Mouse (Mus musculus) hindbrain, embryonic 12.5 days (tissue): ENCODE data around the gene S100a2. TPM values are rescaled to one million over a fixed set of nuclear protein-coding genes. Genes with fewer than 3 reads are reported as not detected.

Experiments
- ATAC-seq: fragments of 200-750 bp; cut with Nextera tagmentation; 2 replicates; pipeline ENCODE4 v1.8.0; 2017; ENCODE audit warnings: moderate TSS enrichment; ENCODE audit not compliant: low FRiP score
- H3K27ac ChIP-seq: fragments of 300-500 bp; sonication (generic); 2 replicates; pipeline ENCODE4 v1.5.1; 2016; ENCODE audit warnings: mild to moderate bottlenecking
- H3K27me3 ChIP-seq: fragments of 300-500 bp; sonication (generic); 2 replicates; pipeline ENCODE4 v1.6.1; 2016; ENCODE audit warnings: mild to moderate bottlenecking
- H3K36me3 ChIP-seq: fragments of 300-500 bp; sonication (generic); 2 replicates; pipeline ENCODE4 v1.6.1; 2016; ENCODE audit warnings: mild to moderate bottlenecking
- H3K4me1 ChIP-seq: fragments of 300-500 bp; sonication (generic); 2 replicates; pipeline ENCODE4 v1.6.1; 2016
- H3K4me2 ChIP-seq: fragments of 300-500 bp; sonication (generic); replicated peaks from 2 replicates; pipeline ENCODE4 v1.6.1; 2016; ENCODE audit warnings: mild to moderate bottlenecking
- H3K4me3 ChIP-seq: fragments of 300-500 bp; sonication (generic); 2 replicates; pipeline ENCODE4 v1.5.1; 2016; ENCODE audit warnings: mild to moderate bottlenecking
- H3K9ac ChIP-seq: fragments of 300-500 bp; sonication (generic); 2 replicates; pipeline ENCODE4 v1.6.1; 2016; ENCODE audit warnings: mild to moderate bottlenecking, moderate library complexity
- H3K9me3 ChIP-seq: fragments of 300-500 bp; sonication (generic); replicated peaks from 2 replicates; pipeline ENCODE4 v1.6.1; 2016; ENCODE audit warnings: mild to moderate bottlenecking
- WGBS: fragments of 180-500 bp; shearing (Covaris S2); methylation state at CpG from one replicate; pipeline ENCODE4 v1.1.7; 2016; 5-methylcytosine and 5-hydroxymethylcytosine counted together
- polyA plus RNA-seq: library from polyadenylated mRNA; unstranded; fragments of >200 nt; fragmentation: Nextera tagmentation; extraction: Ambion mirVana; gene quantifications from 2 replicates; pipeline ENCODE4 v1.2.1, GENCODE M21; 2016

S100a2 gene
- polyA plus RNA-seq, 1 experiment from 2014 or later, result not detected

GRCm38 (mm10) chr3:90626266-90627021, 36.4 kb downstream of the S100a2 start:
- H3K36me3 ChIP-seq, result no peaks in the 10 kb centered on the region
- H3K9me3 ChIP-seq, result no peaks in the 10 kb centered on the region
- no peak overlapping the region for H3K27ac ChIP-seq
- H3K4me1 ChIP-seq, result peaks cover 11% of the 10 kb centered on the region
- no peak overlapping the region for H3K9ac ChIP-seq
- no peak for ATAC-seq
- H3K4me3 ChIP-seq, result no peak overlapping the region
- H3K4me2 ChIP-seq, result no peak overlapping the region
- no peaks in the 10 kb centered on the region for H3K27me3 ChIP-seq
- WGBS, result 78% methylated on average over 9 of the region's 9 CpGs

GRCm38 (mm10) chr3:90627366-90627765, 37.3 kb downstream of the S100a2 start:
- no peak for ATAC-seq
- Histone ChIP-seq H3K27ac (no peak overlapping the region), H3K36me3 (no peaks in the 10 kb centered on the region), H3K9me3 (no peaks in the 10 kb centered on the region), H3K4me3 (no peak overlapping the region), H3K4me1 (peaks cover 11% of the 10 kb centered on the region), H3K4me2 (no peak overlapping the region), H3K9ac (no peak overlapping the region), H3K27me3 (no peaks in the 10 kb centered on the region)
- 91% methylated on average over 5 of the region's 5 CpGs for WGBS

- H3K4me1 ChIP-seq, result peaks cover 11% of the 10 kb centered on the region
- no peak overlapping the region for H3K4me2 ChIP-seq
- H3K36me3 ChIP-seq, result no peaks in the 10 kb centered on the region
- no peaks in the 10 kb centered on the region for H3K27me3 ChIP-seq
- H3K27ac ChIP-seq, result no peak overlapping the region
- H3K9ac ChIP-seq, result no peak overlapping the region
- WGBS, result 67% methylated on average over 4 of the region's 4 CpGs
- no peak overlapping the region for H3K4me3 ChIP-seq
- no peak for ATAC-seq
- H3K9me3 ChIP-seq, result no peaks in the 10 kb centered on the region
Measured at GRCm38 (mm10) chr3:90627807-90628206, 37.8 kb downstream of the S100a2 start.

- Histone ChIP-seq H3K4me3 (no peak overlapping the region), H3K27ac (no peak overlapping the region), H3K4me2 (no peak overlapping the region), H3K27me3 (no peaks in the 10 kb centered on the region), H3K4me1 (no peaks in the 10 kb centered on the region; the same call in 1 of the 2 replicates), H3K9ac (no peak overlapping the region), H3K9me3 (no peaks in the 10 kb centered on the region), H3K36me3 (no peaks in the 10 kb centered on the region)
- WGBS, result 75% methylated on average over 2 of the region's 2 CpGs
- no peak for ATAC-seq
Measured at GRCm38 (mm10) chr3:90629298-90629697, 39.3 kb downstream of the S100a2 start.

- Histone ChIP-seq H3K27ac (no peak overlapping the region), H3K9ac (no peak overlapping the region), H3K4me1 (no peaks in the 10 kb centered on the region), H3K4me2 (no peak overlapping the region), H3K27me3 (no peaks in the 10 kb centered on the region), H3K36me3 (no peaks in the 10 kb centered on the region), H3K9me3 (no peaks in the 10 kb centered on the region), H3K4me3 (no peak overlapping the region)
- no peak for ATAC-seq
- 92% methylated on average over 2 of the region's 2 CpGs for WGBS
Measured at GRCm38 (mm10) chr3:90631984-90632383, 41.9 kb downstream of the S100a2 start.

GRCm38 (mm10) chr3:90638511-90639275, 48.6 kb downstream of the S100a2 start:
- H3K9ac ChIP-seq, result no peak overlapping the region
- 92% methylated on average over 1 of the region's 1 CpGs for WGBS
- no peak overlapping the region for H3K4me3 ChIP-seq
- no peak overlapping the region for H3K4me2 ChIP-seq
- no peaks in the 10 kb centered on the region for H3K27me3 ChIP-seq
- ATAC-seq, result no peak
- no peaks in the 10 kb centered on the region for H3K36me3 ChIP-seq
- no peaks in the 10 kb centered on the region for H3K4me1 ChIP-seq
- H3K9me3 ChIP-seq, result no peaks in the 10 kb centered on the region
- no peak overlapping the region for H3K27ac ChIP-seq

- H3K9ac ChIP-seq, result no peak overlapping the region
- H3K4me1 ChIP-seq, result no peaks in the 10 kb centered on the region
- no peak for ATAC-seq
- H3K27ac ChIP-seq, result no peak overlapping the region
- no peak overlapping the region for H3K4me3 ChIP-seq
- H3K4me2 ChIP-seq, result no peak overlapping the region
- H3K9me3 ChIP-seq, result no peaks in the 10 kb centered on the region
- 53% methylated on average over 7 of the region's 7 CpGs for WGBS
- H3K27me3 ChIP-seq, result no peaks in the 10 kb centered on the region
- no peaks in the 10 kb centered on the region for H3K36me3 ChIP-seq
Measured at GRCm38 (mm10) chr3:90639511-90640154, 49.6 kb downstream of the S100a2 start.

GRCm38 (mm10) chr3:90640981-90641380, 50.9 kb downstream of the S100a2 start:
- no peaks in the 10 kb centered on the region for H3K27me3 ChIP-seq
- H3K9me3 ChIP-seq, result no peaks in the 10 kb centered on the region
- H3K27ac ChIP-seq, result no peak overlapping the region
- WGBS, result 84% methylated on average over 7 of the region's 7 CpGs
- H3K9ac ChIP-seq, result no peak overlapping the region
- no peak for ATAC-seq
- H3K4me3 ChIP-seq, result no peak overlapping the region
- H3K4me1 ChIP-seq, result no peaks in the 10 kb centered on the region
- no peaks in the 10 kb centered on the region for H3K36me3 ChIP-seq
- H3K4me2 ChIP-seq, result no peak overlapping the region

Other genes starting within 250 kb of the S100a2 start
- 32.9 and 35.3 TPM in 2 replicates for gene Slc27a3, start 200.3 kb upstream of the S100a2 start, polyA plus RNA-seq
- 40.5 and 44.3 TPM in 2 replicates for gene Ints3, start 156.6 kb upstream of the S100a2 start, polyA plus RNA-seq
- 3.8 and 4.1 TPM in 2 replicates for gene Npr1, start 124.4 kb upstream of the S100a2 start, polyA plus RNA-seq
- 292 and 310 TPM in 2 replicates for gene Ilf2, start 114.1 kb upstream of the S100a2 start, polyA plus RNA-seq
- 80.6 and 89.5 TPM in 2 replicates for gene Snapin, start 99.2 kb upstream of the S100a2 start, polyA plus RNA-seq
- gene Chtop, start 80.7 kb upstream of the S100a2 start, polyA plus RNA-seq, result 203 and 218 TPM in 2 replicates
- 5.8 and 13.4 TPM in 2 replicates for gene S100a1, start 75.9 kb upstream of the S100a2 start, polyA plus RNA-seq
- 15.3 and 16.4 TPM in 2 replicates for gene S100a13, start 75.8 kb upstream of the S100a2 start, polyA plus RNA-seq
- 0.66 TPM in 1 of 2 replicates, not detected in the other for gene S100a14, start 63.4 kb upstream of the S100a2 start, polyA plus RNA-seq
- gene S100a16, start 53.0 kb upstream of the S100a2 start, polyA plus RNA-seq, result 40.0 and 45.8 TPM in 2 replicates
- gene S100a3, start 29.7 kb upstream of the S100a2 start, polyA plus RNA-seq, result 0.59 and 0.63 TPM in 2 replicates
- gene Gm42674, start 11.7 kb downstream of the S100a2 start, polyA plus RNA-seq, result not detected in 2 replicates
- 1.2 and 1.3 TPM in 2 replicates for gene S100a4, start 13.5 kb downstream of the S100a2 start, polyA plus RNA-seq
- not detected in 2 replicates for gene S100a5, start 18.3 kb downstream of the S100a2 start, polyA plus RNA-seq
- 28.5 and 30.3 TPM in 2 replicates for gene S100a6, start 22.6 kb downstream of the S100a2 start, polyA plus RNA-seq
- not detected in 2 replicates for gene S100a7a, start 63.8 kb downstream of the S100a2 start, polyA plus RNA-seq
- 8.2 and 19.4 TPM in 2 replicates for gene S100a8, start 78.7 kb downstream of the S100a2 start, polyA plus RNA-seq
- 7.9 and 10.2 TPM in 2 replicates for gene S100a9, start 105.5 kb downstream of the S100a2 start, polyA plus RNA-seq
- not detected in 2 replicates for gene Pglyrp4, start 136.7 kb downstream of the S100a2 start, polyA plus RNA-seq
- not detected in 2 replicates for gene Gm5849, start 187.6 kb downstream of the S100a2 start, polyA plus RNA-seq